Mouse (Mus musculus) MEL (cell line): ENCODE data around the gene Nop2. TPM values are rescaled to one million over a fixed set of nuclear protein-coding genes. Genes with fewer than 3 reads are reported as not detected.

Source experiments
- DNase-seq: peaks from one replicate; pipeline ENCODE4 v3.0.0; 2011; ENCODE audit warnings: low read depth, low spot score
- H3K27ac ChIP-seq: 2 replicates; pipeline ENCODE4 v1.5.1; 2012; ENCODE audit warnings: low read depth, mild to moderate bottlenecking, control low read depth, low read length, moderate library complexity; ENCODE audit not compliant: control insufficient read depth
- H3K27me3 ChIP-seq, 2 experiments: fragments of 150-350 bp in 1 of 2; sonication (generic) in 1 of 2; 2 replicates each; pipeline ENCODE4 v1.6.1; 2012; ENCODE audit warnings: low read length in 2 of 2, mild to moderate bottlenecking in 2 of 2, improper control_type of control experiment in 1 of 2, moderate library complexity in 1 of 2; ENCODE audit not compliant: insufficient read depth in 2 of 2, control insufficient read depth in 1 of 2
- H3K36me3 ChIP-seq, 2 experiments: 2 replicates each; pipeline ENCODE4 v1.6.1; 2012 to 2014; ENCODE audit warnings: low read length in 2 of 2, improper control_type of control experiment in 1 of 2, inconsistent platforms in 1 of 2, mild to moderate bottlenecking in 1 of 2; ENCODE audit not compliant: insufficient read depth in 2 of 2, control insufficient read depth in 1 of 2
- H3K4me1 ChIP-seq, 2 experiments: fragments of 150-350 bp in 1 of 2; sonication (generic) in 1 of 2; 2 replicates each; pipeline ENCODE4 v1.6.1; 2012; ENCODE audit warnings: low read length in 2 of 2, improper control_type of control experiment in 1 of 2, mild to moderate bottlenecking in 1 of 2; ENCODE audit not compliant: insufficient read depth in 2 of 2, control insufficient read depth in 1 of 2
- H3K4me3 ChIP-seq, 2 experiments: fragments of 150-350 bp in 1 of 2; sonication (generic) in 1 of 2; 2 replicates each; pipeline ENCODE4 v1.5.1; 2012; ENCODE audit warnings: low read depth in 2 of 2, low read length in 2 of 2, mild to moderate bottlenecking in 2 of 2, moderate library complexity in 2 of 2, control low read depth in 1 of 2, improper control_type of control experiment in 1 of 2; ENCODE audit not compliant: control insufficient read depth in 1 of 2, insufficient read depth in 1 of 2
- H3K79me2 ChIP-seq: 2 replicates; pipeline ENCODE4 v1.6.1; 2012; ENCODE audit warnings: mild to moderate bottlenecking, low read length, moderate library complexity; ENCODE audit not compliant: control insufficient read depth, poor library complexity, insufficient read depth
- H3K9ac ChIP-seq: 2 replicates; pipeline ENCODE4 v1.6.1; 2012; ENCODE audit warnings: low read depth, mild to moderate bottlenecking, control low read depth, low read length, moderate library complexity; ENCODE audit not compliant: control insufficient read depth, poor library complexity, severe bottlenecking
- H3K9me3 ChIP-seq: fragments of 150-350 bp; sonication (generic); replicated peaks from 2 replicates; pipeline ENCODE4 v1.6.1; 2012; ENCODE audit warnings: mild to moderate bottlenecking, low read length, improper control_type of control experiment, moderate library complexity; ENCODE audit not compliant: insufficient read depth
- BHLHE40 ChIP-seq: IDR thresholded peaks from 2 replicates; pipeline ENCODE4 v1.6.1; 2012; ENCODE audit warnings: low read depth, mild to moderate bottlenecking, inconsistent platforms, low read length, improper control_type of control experiment, borderline replicate concordance
- CHD1 ChIP-seq: IDR thresholded peaks from 2 replicates; pipeline ENCODE4 v1.6.1; 2012; ENCODE audit warnings: low read depth, mild to moderate bottlenecking, inconsistent platforms, low read length, improper control_type of control experiment
- CHD2 ChIP-seq: IDR thresholded peaks from 2 replicates; pipeline ENCODE4 v1.6.1; 2011; ENCODE audit warnings: low read length, improper control_type of control experiment
- CTCF ChIP-seq, 3 experiments: IDR thresholded peaks in 2 of 3; conservative IDR thresholded peaks in 1 of 3; 2 replicates each; pipeline ENCODE4 v1.5.1; 2011 to 2012; ENCODE audit warnings: low read length in 3 of 3, low read depth in 2 of 3, mild to moderate bottlenecking in 2 of 3, improper control_type of control experiment in 1 of 3, inconsistent platforms in 1 of 3, mixed read lengths in 1 of 3, moderate library complexity in 1 of 3; ENCODE audit not compliant: control insufficient read depth in 1 of 3, insufficient read depth in 1 of 3, poor library complexity in 1 of 3, severe bottlenecking in 1 of 3
- ELF1 ChIP-seq: IDR thresholded peaks from 2 replicates; pipeline ENCODE4 v1.6.1; 2014; ENCODE audit warnings: low read depth, mild to moderate bottlenecking, inconsistent platforms, low read length, improper control_type of control experiment, moderate library complexity
- ETS1 ChIP-seq: IDR thresholded peaks from 2 replicates; pipeline ENCODE4 v1.6.1; 2012; ENCODE audit warnings: low read depth, mild to moderate bottlenecking, inconsistent platforms, low read length, improper control_type of control experiment, moderate library complexity
- GABPA ChIP-seq: IDR thresholded peaks from 2 replicates; pipeline ENCODE4 v1.6.1; 2012; ENCODE audit warnings: low read depth, mild to moderate bottlenecking, inconsistent platforms, low read length, improper control_type of control experiment, moderate library complexity
- GATA1 ChIP-seq: IDR thresholded peaks from 2 replicates; pipeline ENCODE4 v1.6.1; 2011; ENCODE audit warnings: low read depth, low read length, improper control_type of control experiment
- HCFC1 ChIP-seq: IDR thresholded peaks from 2 replicates; pipeline ENCODE4 v1.6.1; 2012; ENCODE audit warnings: low read depth, mild to moderate bottlenecking, inconsistent platforms, low read length, improper control_type of control experiment, moderate library complexity
- KAT2A ChIP-seq: conservative IDR thresholded peaks from 2 replicates; pipeline ENCODE4 v1.6.1; 2012; ENCODE audit warnings: low read depth, low read length, improper control_type of control experiment, inconsistent platforms
- MAFK ChIP-seq: IDR thresholded peaks from 2 replicates; pipeline ENCODE4 v1.6.1; 2011; ENCODE audit warnings: low read depth, mild to moderate bottlenecking, low read length, improper control_type of control experiment, borderline replicate concordance
- MAX ChIP-seq: IDR thresholded peaks from 2 replicates; pipeline ENCODE4 v1.6.1; 2011; ENCODE audit warnings: low read length, improper control_type of control experiment
- MAZ ChIP-seq: IDR thresholded peaks from 2 replicates; pipeline ENCODE4 v1.6.1; 2012; ENCODE audit warnings: low read depth, mild to moderate bottlenecking, inconsistent platforms, low read length, improper control_type of control experiment
- MEF2A ChIP-seq: IDR thresholded peaks from 2 replicates; pipeline ENCODE4 v1.6.1; 2014; ENCODE audit warnings: low read depth, mild to moderate bottlenecking, inconsistent platforms, low read length, improper control_type of control experiment; ENCODE audit not compliant: poor library complexity, insufficient replicate concordance, severe bottlenecking; ENCODE audit errors: extremely low read depth
- MXI1 ChIP-seq: IDR thresholded peaks from 2 replicates; pipeline ENCODE4 v1.6.1; 2011; ENCODE audit warnings: mild to moderate bottlenecking, low read depth, low read length, improper control_type of control experiment
- MYB ChIP-seq: IDR thresholded peaks from 2 replicates; pipeline ENCODE4 v1.6.1; 2011; ENCODE audit warnings: mild to moderate bottlenecking, low read depth, low read length, improper control_type of control experiment
- NRF1 ChIP-seq: IDR thresholded peaks from 2 replicates; pipeline ENCODE4 v1.6.1; 2014; ENCODE audit warnings: low read depth, mild to moderate bottlenecking, inconsistent platforms, low read length, improper control_type of control experiment, moderate library complexity; ENCODE audit not compliant: poor library complexity, insufficient read depth, severe bottlenecking
- POLR2A ChIP-seq, 2 experiments: IDR thresholded peaks; 2 replicates each; pipeline ENCODE4 v1.6.1; 2011 to 2012; ENCODE audit warnings: low read length in 2 of 2, mild to moderate bottlenecking in 2 of 2, control low read depth in 1 of 2, improper control_type of control experiment in 1 of 2, low read depth in 1 of 2, moderate library complexity in 1 of 2; ENCODE audit not compliant: control insufficient read depth in 1 of 2, insufficient read depth in 1 of 2, poor library complexity in 1 of 2
- POLR2AphosphoS5 ChIP-seq: IDR thresholded peaks from 2 replicates; pipeline ENCODE4 v1.6.1; 2012; ENCODE audit warnings: low read depth, borderline replicate concordance, mild to moderate bottlenecking, inconsistent platforms, low read length, moderate library complexity, mixed read lengths
- RAD21 ChIP-seq: IDR thresholded peaks from 2 replicates; pipeline ENCODE4 v1.6.1; 2011; ENCODE audit warnings: mild to moderate bottlenecking, low read depth, low read length, improper control_type of control experiment
- SMC3 ChIP-seq: IDR thresholded peaks from 2 replicates; pipeline ENCODE4 v1.6.1; 2011; ENCODE audit warnings: low read depth, low read length, improper control_type of control experiment
- TBP ChIP-seq: IDR thresholded peaks from 2 replicates; pipeline ENCODE4 v1.8.0; 2011; ENCODE audit warnings: low read depth, low read length, improper control_type of control experiment
- TCF12 ChIP-seq: IDR thresholded peaks from 2 replicates; pipeline ENCODE4 v1.6.1; 2014; ENCODE audit warnings: low read depth, mild to moderate bottlenecking, inconsistent platforms, low read length, improper control_type of control experiment, moderate library complexity
- USF2 ChIP-seq, 2 experiments: IDR thresholded peaks; 2 replicates each; pipeline ENCODE4 v1.6.1; 2011 to 2012; ENCODE audit warnings: improper control_type of control experiment in 2 of 2, low read length in 2 of 2, borderline replicate concordance in 1 of 2, inconsistent platforms in 1 of 2, low read depth in 1 of 2, mild to moderate bottlenecking in 1 of 2; ENCODE audit not compliant: insufficient read depth in 1 of 2
- ZC3H11A ChIP-seq: IDR thresholded peaks from 2 replicates; pipeline ENCODE4 v1.6.1; 2012; ENCODE audit warnings: low read depth, mild to moderate bottlenecking, inconsistent platforms, low read length, improper control_type of control experiment
- ZKSCAN1 ChIP-seq: IDR thresholded peaks from 2 replicates; pipeline ENCODE4 v1.6.1; 2012; ENCODE audit warnings: low read depth, mild to moderate bottlenecking, inconsistent platforms, low read length, improper control_type of control experiment, moderate library complexity
- ZMIZ1 ChIP-seq: IDR thresholded peaks from 2 replicates; pipeline ENCODE4 v1.6.1; 2012; ENCODE audit warnings: low read depth, mild to moderate bottlenecking, inconsistent platforms, low read length, improper control_type of control experiment, moderate library complexity
- polyA plus RNA-seq, 2 experiments: library from polyadenylated mRNA; stranded (reverse) in 1 of 2; unstranded in 1 of 2; fragments of >175 nt in 1 of 2; fragments of >200 nt in 1 of 2; gene quantifications; 2 replicates each; pipeline versions ENCODE4 v1.2.1 to v1.2.4; 2012; ENCODE audit warnings: low replicate concordance in 2 of 2, low read depth in 1 of 2; ENCODE audit not compliant: insufficient read length in 2 of 2, insufficient read depth in 1 of 2, missing spikeins in 1 of 2
- total RNA-seq: library from RNA; depleted of rRNA; stranded (reverse); fragments of 300-350 nt; gene quantifications from 2 replicates; pipeline ENCODE4 v1.2.3, GENCODE M21; 2012

Gene Nop2
- total and polyA plus RNA-seq, 3 experiments, result 221 to 337 (median 263) TPM

- no peaks in the 10 kb centered on the region for H3K79me2 ChIP-seq
- peak; percentile 57 for DNase-seq
- H3K36me3 ChIP-seq, result peaks cover 14 to 49% of the 10 kb centered on the region in 2 experiments
- no peak overlapping the region for H3K4me3 ChIP-seq
- H3K4me1 ChIP-seq, result peaks cover 2 to 13% of the 10 kb centered on the region in 2 experiments; a peak in 3 of 4 replicates
- no peak overlapping the region for H3K9ac ChIP-seq
- no peak overlapping the region for H3K27ac ChIP-seq
- H3K27me3 ChIP-seq, result no peaks in the 10 kb centered on the region
- TF ChIP-seq TCF12 (no peak), POLR2A (IDR thresholded peaks at IDR 0.05; ENCODE audit: control insufficient read depth in 1 of 2, insufficient read depth in 1 of 2, low read depth in 1 of 2, low read length in 2 of 2, poor library complexity in 1 of 2) (no peak), MXI1 (no peak), MYB (no peak), POLR2AphosphoS5 (no peak), ETS1 (no peak), HCFC1 (no peak), CHD1 (no peak), GATA1 (no peak), BHLHE40 (no peak), MEF2A (no peak), CHD2 (no peak), RAD21 (peak; percentile 0; the same call in 1 of the 2 replicates), CTCF (IDR thresholded peaks at IDR 0.05 in 2 of 3, conservative IDR thresholded peaks at IDR 0.05 in 1 of 3; ENCODE audit: control insufficient read depth in 1 of 3, insufficient read depth in 1 of 3, low read depth in 2 of 3, low read length in 3 of 3, poor library complexity in 1 of 3, severe bottlenecking in 1 of 3) (peak; percentile 13 to 44 (median 39); a peak in 5 of 6 replicates), SMC3 (0 out of 2 replicates have a peak, but pooled peaks have one; percentile 16)
- H3K9me3 ChIP-seq, result no peaks in the 10 kb centered on the region
Measured at GRCm38 (mm10) chr6:125107705-125108104, 24.0 kb upstream of the Nop2 start.

GRCm38 (mm10) chr6:125109371-125109770, 22.3 kb upstream of the Nop2 start:
- Histone ChIP-seq H3K4me3 (no peak overlapping the region), H3K9ac (no peak overlapping the region), H3K27ac (no peak overlapping the region), H3K27me3 (no peaks in the 10 kb centered on the region), H3K9me3 (no peaks in the 10 kb centered on the region), H3K4me1 (peaks cover 0 to 5% of the 10 kb centered on the region in 2 experiments; a peak in 2 of 4 replicates), H3K36me3 (peaks cover 3 to 51% of the 10 kb centered on the region in 2 experiments; a peak in 3 of 4 replicates), H3K79me2 (no peaks in the 10 kb centered on the region)
- no peak for TF ChIP-seq USF2 (IDR thresholded peaks at IDR 0.05; ENCODE audit: borderline replicate concordance in 1 of 2, insufficient read depth in 1 of 2, low read depth in 1 of 2, low read length in 2 of 2)
- TF ChIP-seq ELF1, result no peak
- no peak for TF ChIP-seq MAX
- TF ChIP-seq BHLHE40, result no peak
- no peak for TF ChIP-seq ZKSCAN1
- TF ChIP-seq HCFC1, result no peak
- TF ChIP-seq MAZ, result no peak
- no peak for TF ChIP-seq GABPA
- TF ChIP-seq ZC3H11A, result no peak
- TF ChIP-seq MYB, result no peak
- TF ChIP-seq POLR2A (IDR thresholded peaks at IDR 0.05; ENCODE audit: control insufficient read depth in 1 of 2, insufficient read depth in 1 of 2, low read depth in 1 of 2, low read length in 2 of 2, poor library complexity in 1 of 2), result no peak
- TF ChIP-seq ETS1, result no peak
- no peak for TF ChIP-seq MAFK
- TF ChIP-seq MEF2A, result no peak
- TF ChIP-seq NRF1, result no peak
- no peak for TF ChIP-seq GATA1
- TF ChIP-seq KAT2A, result no peak
- TF ChIP-seq ZMIZ1, result no peak
- no peak for TF ChIP-seq TBP
- DNase-seq, result no peak
